Mouse (Mus musculus) neutrophil, adult 65 days (primary cell): ENCODE measurements around the gene Gm4952. TPM values are rescaled to one million over a fixed set of nuclear protein-coding genes. Genes with fewer than 3 reads are reported as not detected.

Experiments used
- total RNA-seq: library from RNA; stranded (reverse); gene quantifications from 2 replicates; pipeline ENCODE4 v1.2.4, GENCODE M21; 2023

Gm4952 gene
- total RNA-seq = not detected in 2 replicates

DNA sequence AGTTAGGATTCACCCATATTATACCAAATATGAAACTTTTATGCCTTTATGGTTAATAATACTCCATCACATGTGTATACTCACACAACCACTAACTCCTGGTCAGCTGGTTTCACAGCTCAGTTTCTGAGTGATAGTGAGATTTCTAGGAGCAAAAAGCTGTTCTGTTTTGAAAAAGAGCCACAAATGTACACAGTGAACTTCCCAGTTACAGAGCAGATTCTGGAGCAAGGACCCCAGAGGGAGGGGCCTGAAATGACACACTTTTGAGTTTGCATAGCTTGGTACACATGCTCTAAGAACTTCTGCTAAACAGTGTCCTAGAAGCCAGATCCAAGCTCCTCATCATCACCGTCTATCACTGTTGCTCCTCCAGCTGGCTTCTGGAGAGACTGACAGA is at the start of gene Gm4952:
TSS of gene Gm4952 (plus strand) at position 301 of the 400 bp plus-strand sequence.

DNA sequence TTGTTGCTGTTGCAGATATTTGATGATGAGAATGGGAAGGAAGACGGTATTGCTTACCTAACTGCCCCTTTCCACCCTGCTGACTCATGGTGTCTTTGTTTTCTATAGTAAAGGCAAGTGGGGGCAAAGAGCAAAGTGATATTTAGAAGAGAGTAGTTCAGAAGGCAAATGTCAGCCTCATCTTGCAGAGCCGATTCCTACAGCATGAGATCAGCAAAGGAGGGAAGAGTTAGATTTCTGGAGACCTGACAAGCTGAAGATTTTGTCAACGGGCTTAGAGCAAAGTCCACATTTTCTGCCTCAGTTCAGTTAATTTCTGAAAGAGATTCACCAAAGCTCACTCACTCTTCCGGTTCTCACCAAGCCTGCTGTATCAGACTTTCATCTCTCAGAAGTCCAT is 33.4 kb downstream of the Gm4952 start, which contains the start of gene Glyat:
TSS of gene Glyat (plus strand) at position 133 of the 400 bp plus-strand sequence.

DNA sequence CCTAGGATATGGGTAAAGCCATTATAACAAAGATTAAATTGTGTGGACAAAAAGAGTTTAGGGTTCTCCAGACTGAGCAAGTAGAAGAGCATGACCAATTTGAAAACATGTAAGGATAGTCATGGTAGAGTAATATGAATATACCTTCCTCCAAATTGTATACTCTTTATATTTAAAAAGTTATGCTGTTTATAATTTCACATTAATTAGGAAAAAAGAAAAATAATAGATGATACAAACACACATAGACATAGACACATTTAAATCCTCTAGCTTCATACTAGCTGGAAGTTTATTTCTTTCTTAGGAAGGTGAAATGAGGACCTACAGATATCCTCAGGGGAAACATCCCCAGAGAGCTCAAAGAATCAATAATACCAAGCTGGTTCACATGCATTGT is 70.4 kb downstream of the Gm4952 start, which contains the start of gene Olfr1442:
TSS of gene Olfr1442 (plus strand) at position 301 of the 400 bp plus-strand sequence.

DNA sequence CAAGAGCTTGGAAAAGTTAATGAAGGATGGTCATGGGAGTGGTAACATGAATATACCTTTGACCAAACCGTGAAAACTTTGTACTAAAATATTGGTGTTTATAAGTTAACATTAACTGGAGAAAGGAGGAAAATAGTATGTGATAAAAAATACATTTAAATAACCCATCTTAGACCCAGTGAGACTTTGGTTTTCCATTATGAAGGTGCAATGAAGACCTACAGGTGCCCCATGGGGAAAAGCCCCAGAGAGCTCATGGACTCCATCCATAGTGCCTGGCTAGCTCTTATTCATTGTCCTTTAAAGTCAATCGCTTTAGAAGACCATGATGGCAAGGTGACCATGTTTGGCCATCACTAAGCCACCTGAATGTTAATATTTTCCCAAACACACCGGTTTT is 78.0 kb downstream of the Gm4952 start, which contains the start of gene Olfr1443:
TSS of gene Olfr1443 (plus strand) at position 301 of the 400 bp plus-strand sequence.

Other genes starting within 250 kb of the Gm4952 start
- gene Olfr1440, start 212.7 kb upstream of the Gm4952 start, total RNA-seq = not detected in 2 replicates
- not detected in 2 replicates for gene Olfr1441, start 182.5 kb upstream of the Gm4952 start, total RNA-seq
- not detected in 2 replicates for gene Pfpl, start 172.1 kb upstream of the Gm4952 start, total RNA-seq
- gene Mpeg1, start 139.2 kb upstream of the Gm4952 start, total RNA-seq = 615 and 619 TPM in 2 replicates
- gene Dtx4, start 98.5 kb upstream of the Gm4952 start, total RNA-seq = 17.6 and 20.5 TPM in 2 replicates
- 116 and 125 TPM in 2 replicates for gene Fam111a, start 54.2 kb upstream of the Gm4952 start, total RNA-seq
- gene Glyat, start 33.3 kb downstream of the Gm4952 start, total RNA-seq = not detected in 2 replicates
- not detected in 2 replicates for gene Olfr1442, start 70.5 kb downstream of the Gm4952 start, total RNA-seq
- not detected in 2 replicates for gene Olfr1443, start 78.1 kb downstream of the Gm4952 start, total RNA-seq
- gene Keg1, start 95.8 kb downstream of the Gm4952 start, total RNA-seq = not detected in 2 replicates
- gene Cntf, start 165.7 kb downstream of the Gm4952 start, total RNA-seq = 1.9 and 2.5 TPM in 2 replicates
- gene Zfp91, start 196.2 kb downstream of the Gm4952 start, total RNA-seq = 53.4 and 64.8 TPM in 2 replicates
- 10.0 and 10.1 TPM in 2 replicates for gene Lpxn, start 196.2 kb downstream of the Gm4952 start, total RNA-seq
- 0.66 TPM in 1 of 2 replicates, not detected in the other for gene Gm5244, start 246.7 kb downstream of the Gm4952 start, total RNA-seq